Mouse (Mus musculus) small intestine, adult 2 months (tissue): ENCODE measurements around the gene Cers5.

ENCODE experiments used
- CTCF ChIP-seq: fragments of 200-500 bp; IDR thresholded peaks from 2 replicates; pipeline ENCODE4 v1.5.1; 2012; ENCODE audit warnings: low read depth, mild to moderate bottlenecking, control low read depth, inconsistent platforms, low read length, moderate library complexity, mixed read lengths; ENCODE audit not compliant: insufficient replicate concordance, insufficient read length; ENCODE audit errors: extremely low read depth
- POLR2A ChIP-seq: fragments of 200-500 bp; IDR thresholded peaks from 2 replicates; pipeline ENCODE4 v1.6.1; 2012; ENCODE audit warnings: low read depth, mild to moderate bottlenecking, control low read depth, inconsistent platforms, low read length, moderate library complexity

DNA sequence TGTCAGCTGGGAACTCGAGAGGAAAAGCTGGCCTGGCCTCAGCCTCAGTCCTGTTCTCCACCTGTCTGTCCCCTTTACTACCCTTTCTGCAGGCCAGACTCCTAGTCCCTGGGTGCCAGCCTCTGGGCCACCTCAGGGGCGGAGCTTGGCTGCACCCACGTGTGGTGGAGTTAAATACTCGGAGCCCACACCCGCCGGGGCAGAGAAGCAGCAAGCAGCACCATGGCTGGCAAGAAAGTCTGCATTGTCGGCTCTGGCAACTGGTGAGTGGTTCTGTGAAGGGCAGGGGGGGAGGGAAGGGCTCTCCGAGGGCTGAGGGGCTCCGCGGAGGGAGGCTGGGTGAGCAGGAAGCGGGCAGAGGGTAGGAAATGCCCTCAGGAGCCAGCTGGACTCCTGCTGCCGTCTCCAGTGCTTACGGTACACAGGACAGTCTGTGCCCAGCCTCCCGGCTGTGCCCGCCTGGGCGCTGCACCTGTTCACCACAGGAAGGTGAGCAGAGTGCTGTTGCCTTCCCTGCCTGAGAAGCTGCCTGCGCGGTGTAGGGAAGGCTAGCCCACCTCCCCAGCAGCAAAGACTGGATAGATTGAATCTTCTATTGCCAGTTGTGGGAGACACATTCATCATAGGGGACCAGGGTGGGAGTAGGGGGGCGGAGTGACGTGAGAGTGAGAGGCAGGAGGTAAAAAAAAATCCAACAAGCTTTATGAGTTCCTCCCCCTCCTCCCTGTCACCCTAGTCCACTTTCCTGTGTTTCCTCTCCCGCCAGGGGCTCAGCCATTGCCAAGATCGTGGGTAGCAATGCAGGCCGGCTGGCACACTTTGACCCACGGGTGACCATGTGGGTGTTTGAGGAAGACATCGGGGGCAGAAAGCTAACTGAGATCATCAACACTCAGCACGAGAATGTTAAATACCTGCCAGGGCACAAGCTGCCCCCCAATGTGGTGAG is 55.0 kb downstream of the Cers5 start, which contains the start of gene Gpd1:
- TF ChIP-seq CTCF: no peak
- peak; percentile 95 for TF ChIP-seq POLR2A
